Mouse (Mus musculus): ENCODE measurements around the gene Sap25.

DNA sequence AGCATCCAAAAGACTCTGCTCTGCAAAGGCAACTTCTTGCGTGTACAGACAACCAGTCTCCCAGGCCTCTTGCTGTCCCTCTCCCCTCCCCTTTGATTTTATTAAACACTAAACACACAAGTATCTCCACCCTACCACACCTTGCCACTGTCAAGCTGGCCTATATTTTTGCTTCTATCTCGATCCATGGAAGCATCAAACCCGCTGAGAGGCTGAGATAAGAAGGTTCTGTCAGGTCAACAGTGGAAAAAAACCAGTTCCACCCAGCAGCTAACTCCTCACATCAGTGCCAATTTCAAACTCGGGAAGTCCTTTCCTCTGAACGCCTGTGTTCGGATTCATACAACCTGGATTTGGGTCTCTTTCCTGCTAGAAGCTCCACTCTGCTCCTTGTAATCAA is 31.9 kb downstream of the Sap25 start:
- TF ChIP-seq CTCF (IDR thresholded peaks at IDR 0.05; ENCODE audit: low read depth, low read length) (no peak), POLR2A (IDR thresholded peaks at IDR 0.05; ENCODE audit: borderline replicate concordance, low read depth, low read length) (no peak)

Measured in bone marrow macrophage, adult 2 months (primary cell).